Mouse (Mus musculus) hindbrain, postnatal 0 days (tissue): ENCODE measurements around the gene Ralgapa1. TPM values are rescaled to one million over a fixed set of nuclear protein-coding genes. Genes with fewer than 3 reads are reported as not detected.

Experiments
- ATAC-seq: fragments of 200-750 bp; cut with Nextera tagmentation; 2 replicates; pipeline ENCODE4 v1.8.0; 2017; ENCODE audit warnings: mild to moderate bottlenecking, moderate TSS enrichment, moderate library complexity
- DNase-seq: peaks from one replicate; pipeline ENCODE4 v3.0.0-alpha.2; 2015; ENCODE audit warnings: low spot score
- H3K27ac ChIP-seq: fragments of 300-500 bp; sonication (generic); 2 replicates; pipeline ENCODE4 v1.5.1; 2014; ENCODE audit warnings: mild to moderate bottlenecking
- H3K27me3 ChIP-seq: fragments of 300-500 bp; sonication (generic); 2 replicates; pipeline ENCODE4 v1.6.1; 2014; ENCODE audit warnings: low read length, mixed read lengths; ENCODE audit not compliant: insufficient read depth
- H3K36me3 ChIP-seq: fragments of 300-500 bp; sonication (generic); 2 replicates; pipeline ENCODE4 v1.6.1; 2014; ENCODE audit warnings: low read length, mixed read lengths; ENCODE audit not compliant: insufficient read depth
- H3K4me1 ChIP-seq: fragments of 300-500 bp; sonication (generic); 2 replicates; pipeline ENCODE4 v1.6.1; 2014; ENCODE audit warnings: antibody characterized with exemption, low read length, mixed read lengths; ENCODE audit not compliant: insufficient read depth
- H3K4me2 ChIP-seq: fragments of 300-500 bp; sonication (generic); 2 replicates; pipeline ENCODE4 v1.6.1; 2014; ENCODE audit warnings: low read depth, mild to moderate bottlenecking, low read length, moderate library complexity, mixed read lengths
- H3K4me3 ChIP-seq: fragments of 300-500 bp; sonication (generic); 2 replicates; pipeline ENCODE4 v1.5.1; 2014; ENCODE audit warnings: low read length
- H3K9ac ChIP-seq: fragments of 300-500 bp; sonication (generic); replicated peaks from 2 replicates; pipeline ENCODE4 v1.6.1; 2014; ENCODE audit warnings: mild to moderate bottlenecking, low read length, moderate library complexity, mixed read lengths
- H3K9me3 ChIP-seq: fragments of 300-500 bp; sonication (generic); 2 replicates; pipeline ENCODE4 v1.6.1; 2016; ENCODE audit warnings: low read length, mixed read lengths
- CTCF ChIP-seq: IDR thresholded peaks from 2 replicates; pipeline ENCODE4 v1.5.1; 2016; ENCODE audit warnings: antibody characterized with exemption, control low read depth, low read depth
- WGBS: fragments of 180-500 bp; shearing (Covaris S2); extraction: QIAGEN DNeasy Blood & Tissue Kit; methylation state at CpG from one replicate; pipeline ENCODE4 v1.1.7; 2014; 5-methylcytosine and 5-hydroxymethylcytosine counted together
- polyA plus RNA-seq: library from polyadenylated mRNA; unstranded; fragments of >200 nt; fragmentation: Nextera tagmentation; extraction: Ambion mirVana; gene quantifications from 2 replicates; pipeline ENCODE4 v1.2.1, GENCODE M21; 2015
- total RNA-seq: library from RNA; depleted of rRNA; stranded (reverse); fragments of >200 nt; gene quantifications from 2 replicates; pipeline ENCODE4 v1.2.3, GENCODE M21; 2014

Ralgapa1 gene
- total and polyA plus RNA-seq, 2 experiments from 2014 or later: 18.5 to 94.3 TPM

DNA sequence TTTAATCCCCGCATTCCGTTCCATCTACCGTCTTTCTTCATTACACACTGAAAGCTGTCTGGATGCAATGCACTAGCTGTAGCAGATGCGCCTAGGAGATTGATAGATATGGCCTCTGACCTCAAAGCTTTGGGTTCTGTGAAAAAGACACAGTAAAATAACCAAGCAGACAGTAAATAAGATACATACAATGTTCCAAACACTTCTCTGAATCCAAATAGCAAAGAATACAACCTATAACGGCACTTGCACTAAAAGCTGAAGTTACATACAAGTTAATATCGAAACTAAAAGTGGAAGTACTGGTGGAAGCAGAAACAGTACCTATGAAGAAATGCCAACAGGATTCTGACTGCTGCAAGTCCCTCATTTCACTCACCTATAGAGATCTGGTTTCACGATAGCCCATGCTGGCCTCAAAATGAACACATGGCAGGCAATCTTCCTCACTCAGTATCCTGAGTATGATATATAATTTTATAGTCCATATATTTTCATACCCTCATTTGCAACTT, 172.9 kb downstream of the Ralgapa1 start:
- H3K4me3 ChIP-seq: no peak overlapping the region
- H3K27me3 ChIP-seq: no peaks in the 10 kb centered on the region
- no peak for TF ChIP-seq CTCF
- no peak overlapping the region for H3K27ac ChIP-seq
- WGBS: 89% methylated on average over 7 of the region's 7 CpGs
- no peaks in the 10 kb centered on the region for H3K4me1 ChIP-seq
- no peak overlapping the region for H3K9ac ChIP-seq
- H3K4me2 ChIP-seq: no peak overlapping the region
- no peak for DNase-seq
- ATAC-seq: no peak
- H3K9me3 ChIP-seq: no peaks in the 10 kb centered on the region
- H3K36me3 ChIP-seq: no peaks in the 10 kb centered on the region

DNA sequence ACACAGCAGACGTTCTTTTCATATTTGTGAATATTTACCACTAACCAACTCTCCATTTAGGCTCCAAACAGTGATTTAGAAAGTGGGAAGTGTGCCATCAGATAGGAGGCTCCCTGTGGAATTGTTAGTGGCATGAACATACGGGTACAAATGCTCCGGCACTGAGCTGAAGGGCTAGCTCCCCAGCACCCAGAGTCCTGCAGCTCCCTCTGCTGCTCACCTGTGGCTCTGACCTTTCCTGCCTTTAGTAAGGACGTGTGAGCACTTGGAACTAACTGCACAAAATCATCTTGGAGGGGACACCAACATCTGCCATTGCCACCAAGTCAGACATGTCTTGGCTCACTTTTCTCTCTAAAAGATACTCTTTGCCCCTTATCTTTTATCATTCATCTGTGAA, 194.3 kb downstream of the Ralgapa1 start:
- Histone ChIP-seq H3K9me3 (no peaks in the 10 kb centered on the region), H3K27ac (no peak overlapping the region), H3K4me2 (no peak overlapping the region), H3K36me3 (no peaks in the 10 kb centered on the region), H3K4me3 (no peak overlapping the region), H3K27me3 (no peaks in the 10 kb centered on the region), H3K4me1 (0 out of 2 replicates have a peak, but pooled peaks cover 4% of the 10 kb centered on the region), H3K9ac (no peak overlapping the region)
- peak; percentile 7 for DNase-seq
- WGBS: 38% methylated on average over 4 of the region's 4 CpGs
- ATAC-seq: no peak
- TF ChIP-seq CTCF: peak; percentile 39

DNA sequence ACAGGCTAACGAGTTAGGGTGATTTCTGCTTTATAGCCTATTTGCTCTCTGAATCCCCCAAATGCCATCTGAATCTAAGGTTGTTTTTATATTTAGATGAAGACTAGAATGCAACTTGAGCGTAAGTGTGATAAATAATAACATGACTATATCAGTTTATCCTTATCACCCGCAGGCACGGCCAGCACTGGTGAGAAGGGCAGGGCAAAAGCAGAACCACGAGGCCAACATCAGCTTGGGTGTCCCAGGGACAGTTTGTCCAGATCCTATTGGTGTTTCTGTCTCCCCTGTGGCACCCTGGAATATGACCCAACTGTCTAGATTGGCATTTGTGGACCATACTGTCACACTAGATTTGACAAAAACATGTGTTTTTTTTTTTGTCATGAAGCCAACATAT, 197.7 kb downstream of the Ralgapa1 start:
- Histone ChIP-seq H3K9me3 (no peaks in the 10 kb centered on the region), H3K4me3 (no peak overlapping the region), H3K36me3 (no peaks in the 10 kb centered on the region), H3K9ac (no peak overlapping the region), H3K4me2 (no peak overlapping the region), H3K27ac (peak overlapping the region; percentile 60; the same call in 1 of the 2 replicates), H3K4me1 (0 out of 2 replicates have a peak, but pooled peaks cover 4% of the 10 kb centered on the region), H3K27me3 (no peaks in the 10 kb centered on the region)
- TF ChIP-seq CTCF: no peak
- no peak for ATAC-seq
- WGBS: 72% methylated on average over 5 of the region's 5 CpGs
- DNase-seq: no peak

DNA sequence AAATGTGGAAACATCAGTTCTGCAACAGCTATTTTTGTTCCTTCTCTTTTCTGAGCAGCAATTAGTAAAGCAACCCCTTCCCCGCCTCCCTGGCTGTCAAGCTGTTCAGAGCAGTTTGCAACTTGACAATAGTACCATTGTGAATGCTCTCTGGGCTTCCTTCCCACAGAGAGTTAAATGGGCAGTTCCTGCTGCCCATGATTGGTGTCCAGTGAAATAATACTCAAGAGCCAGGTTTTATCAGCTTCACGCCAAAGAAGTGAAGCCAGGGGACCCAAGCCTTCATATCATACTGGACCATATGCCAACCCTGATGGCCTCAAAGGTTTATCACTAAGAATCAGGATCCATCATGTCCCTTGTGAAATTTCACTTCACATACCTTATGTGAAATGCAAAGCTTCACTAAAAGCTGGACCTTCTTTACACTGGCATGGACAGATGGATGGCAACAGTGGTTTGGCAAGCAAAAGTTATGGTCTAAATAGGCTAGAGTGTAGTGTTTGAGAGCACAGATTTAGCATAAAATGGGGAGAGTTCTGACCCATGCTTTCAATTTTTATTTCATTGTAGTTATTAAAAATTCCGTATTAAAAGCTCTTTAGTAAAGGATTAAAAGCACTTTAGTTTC, 198.2 kb downstream of the Ralgapa1 start:
- Histone ChIP-seq H3K9ac (no peak overlapping the region), H3K36me3 (no peaks in the 10 kb centered on the region), H3K4me1 (0 out of 2 replicates have a peak, but pooled peaks cover 4% of the 10 kb centered on the region), H3K9me3 (no peaks in the 10 kb centered on the region), H3K27ac (peak overlapping the region; percentile 60), H3K27me3 (no peaks in the 10 kb centered on the region), H3K4me2 (no peak overlapping the region), H3K4me3 (no peak overlapping the region)
- 34% methylated on average over 3 of the region's 3 CpGs for WGBS
- peak; percentile 81 for ATAC-seq
- DNase-seq: peak; percentile 69
- no peak for TF ChIP-seq CTCF

DNA sequence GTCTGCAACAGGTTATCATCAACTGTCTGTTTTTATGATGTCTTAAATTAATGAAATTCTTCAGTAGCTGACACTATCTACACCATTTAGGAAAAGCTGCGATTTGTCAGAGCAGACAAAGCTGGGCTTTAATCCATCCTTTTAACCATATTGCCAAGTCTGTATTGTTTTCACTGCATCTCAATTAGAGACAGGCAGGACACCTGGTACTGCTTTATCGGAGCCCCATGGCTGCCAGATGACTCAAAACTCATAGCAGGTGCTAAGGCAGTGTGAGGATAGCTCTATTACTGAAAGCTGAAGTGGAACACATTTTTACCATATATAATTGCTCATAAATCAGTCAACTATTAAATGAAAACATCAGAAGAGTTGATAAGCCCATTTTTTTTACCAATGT, 200.6 kb downstream of the Ralgapa1 start:
- Histone ChIP-seq H3K4me3 (no peak overlapping the region), H3K27me3 (no peaks in the 10 kb centered on the region), H3K9ac (no peak overlapping the region), H3K36me3 (no peaks in the 10 kb centered on the region), H3K27ac (no peak overlapping the region), H3K4me2 (no peak overlapping the region), H3K9me3 (no peaks in the 10 kb centered on the region), H3K4me1 (0 out of 2 replicates have a peak, but pooled peaks cover 4% of the 10 kb centered on the region)
- peak; percentile 82 for ATAC-seq
- peak; percentile 49 for DNase-seq
- 42% methylated on average over 2 of the region's 2 CpGs for WGBS
- TF ChIP-seq CTCF: no peak

DNA sequence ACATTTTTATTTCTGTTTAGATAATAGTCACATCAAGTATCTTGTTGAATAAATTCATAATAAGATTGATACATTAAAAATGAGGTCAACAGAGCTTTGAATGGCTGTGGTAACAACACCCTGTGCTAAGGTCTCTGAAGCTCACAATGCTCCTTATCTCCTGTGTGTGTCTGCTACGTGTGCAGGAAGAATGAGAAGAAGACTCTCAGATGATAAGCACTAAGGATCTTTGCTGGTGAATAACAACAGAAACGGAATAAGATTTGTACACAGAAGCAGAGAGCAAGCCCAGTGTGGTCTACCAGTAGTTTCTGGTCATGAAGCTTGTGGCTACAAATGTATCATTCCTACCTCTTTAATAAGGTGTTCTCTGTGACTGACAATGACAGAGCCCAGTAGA, 210.2 kb downstream of the Ralgapa1 start:
- no peak overlapping the region for H3K4me3 ChIP-seq
- no peaks in the 10 kb centered on the region for H3K27me3 ChIP-seq
- no peak for ATAC-seq
- no peak for DNase-seq
- no peaks in the 10 kb centered on the region for H3K4me1 ChIP-seq
- H3K36me3 ChIP-seq: no peaks in the 10 kb centered on the region
- H3K4me2 ChIP-seq: no peak overlapping the region
- TF ChIP-seq CTCF: no peak
- no peak overlapping the region for H3K9ac ChIP-seq
- H3K9me3 ChIP-seq: no peaks in the 10 kb centered on the region
- no peak overlapping the region for H3K27ac ChIP-seq
- WGBS: 79% methylated on average over 2 of the region's 2 CpGs

DNA sequence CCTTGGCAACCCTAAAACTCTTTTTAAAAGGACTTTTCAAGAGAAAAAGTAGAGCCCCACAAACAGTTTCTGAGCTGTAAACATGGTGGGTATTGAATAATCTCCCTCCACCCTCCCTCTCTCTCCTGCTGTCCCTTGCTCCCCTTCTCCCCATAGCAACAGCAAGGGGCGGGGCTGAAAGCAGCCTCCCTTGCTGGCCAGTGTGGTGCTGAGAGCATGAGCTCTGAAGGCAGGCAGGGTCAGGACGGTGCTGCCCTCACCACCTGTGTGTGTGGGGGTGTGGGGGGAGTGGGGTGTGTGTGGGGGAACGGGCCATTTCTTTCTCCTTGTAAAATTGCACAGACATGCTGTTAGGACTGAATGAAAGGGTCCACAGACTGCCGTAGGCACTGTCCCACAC, 213.1 kb downstream of the Ralgapa1 start:
- H3K36me3 ChIP-seq: no peaks in the 10 kb centered on the region
- TF ChIP-seq CTCF: no peak
- no peak overlapping the region for H3K27ac ChIP-seq
- H3K4me1 ChIP-seq: no peaks in the 10 kb centered on the region
- H3K27me3 ChIP-seq: no peaks in the 10 kb centered on the region
- peak; percentile 8 for DNase-seq
- no peaks in the 10 kb centered on the region for H3K9me3 ChIP-seq
- no peak overlapping the region for H3K9ac ChIP-seq
- no peak for ATAC-seq
- no peak overlapping the region for H3K4me3 ChIP-seq
- 24% methylated on average over 4 of the region's 4 CpGs for WGBS
- no peak overlapping the region for H3K4me2 ChIP-seq
